Mouse (Mus musculus) MEL (cell line): ENCODE measurements at regions not wholly inside any gene's neighbourhood (a gene's known extent, or its start where the extent isn't known, plus 50 kb on each side); places are given as distances from the start of the nearest gene placed in this dataset.

Experiments
- DNase-seq: peaks from one replicate; pipeline ENCODE4 v3.0.0; 2011; ENCODE audit warnings: low read depth, low spot score
- H3K27ac ChIP-seq: 2 replicates; pipeline ENCODE4 v1.5.1; 2012; ENCODE audit warnings: low read depth, mild to moderate bottlenecking, control low read depth, low read length, moderate library complexity; ENCODE audit not compliant: control insufficient read depth
- H3K27me3 ChIP-seq, 2 experiments: fragments of 150-350 bp in 1 of 2; sonication (generic) in 1 of 2; 2 replicates each; pipeline ENCODE4 v1.6.1; 2012; ENCODE audit warnings: low read length in 2 of 2, mild to moderate bottlenecking in 2 of 2, improper control_type of control experiment in 1 of 2, moderate library complexity in 1 of 2; ENCODE audit not compliant: insufficient read depth in 2 of 2, control insufficient read depth in 1 of 2
- H3K36me3 ChIP-seq, 2 experiments: 2 replicates each; pipeline ENCODE4 v1.6.1; 2012 to 2014; ENCODE audit warnings: low read length in 2 of 2, improper control_type of control experiment in 1 of 2, inconsistent platforms in 1 of 2, mild to moderate bottlenecking in 1 of 2; ENCODE audit not compliant: insufficient read depth in 2 of 2, control insufficient read depth in 1 of 2
- H3K4me1 ChIP-seq, 2 experiments: fragments of 150-350 bp in 1 of 2; sonication (generic) in 1 of 2; 2 replicates each; pipeline ENCODE4 v1.6.1; 2012; ENCODE audit warnings: low read length in 2 of 2, improper control_type of control experiment in 1 of 2, mild to moderate bottlenecking in 1 of 2; ENCODE audit not compliant: insufficient read depth in 2 of 2, control insufficient read depth in 1 of 2
- H3K4me3 ChIP-seq, 2 experiments: fragments of 150-350 bp in 1 of 2; sonication (generic) in 1 of 2; 2 replicates each; pipeline ENCODE4 v1.5.1; 2012; ENCODE audit warnings: low read depth in 2 of 2, low read length in 2 of 2, mild to moderate bottlenecking in 2 of 2, moderate library complexity in 2 of 2, control low read depth in 1 of 2, improper control_type of control experiment in 1 of 2; ENCODE audit not compliant: control insufficient read depth in 1 of 2, insufficient read depth in 1 of 2
- H3K79me2 ChIP-seq: 2 replicates; pipeline ENCODE4 v1.6.1; 2012; ENCODE audit warnings: mild to moderate bottlenecking, low read length, moderate library complexity; ENCODE audit not compliant: control insufficient read depth, poor library complexity, insufficient read depth
- H3K9ac ChIP-seq: 2 replicates; pipeline ENCODE4 v1.6.1; 2012; ENCODE audit warnings: low read depth, mild to moderate bottlenecking, control low read depth, low read length, moderate library complexity; ENCODE audit not compliant: control insufficient read depth, poor library complexity, severe bottlenecking
- H3K9me3 ChIP-seq: fragments of 150-350 bp; sonication (generic); replicated peaks from 2 replicates; pipeline ENCODE4 v1.6.1; 2012; ENCODE audit warnings: mild to moderate bottlenecking, low read length, improper control_type of control experiment, moderate library complexity; ENCODE audit not compliant: insufficient read depth
- CHD2 ChIP-seq: IDR thresholded peaks from 2 replicates; pipeline ENCODE4 v1.6.1; 2011; ENCODE audit warnings: low read length, improper control_type of control experiment
- ETS1 ChIP-seq: IDR thresholded peaks from 2 replicates; pipeline ENCODE4 v1.6.1; 2012; ENCODE audit warnings: low read depth, mild to moderate bottlenecking, inconsistent platforms, low read length, improper control_type of control experiment, moderate library complexity
- HCFC1 ChIP-seq: IDR thresholded peaks from 2 replicates; pipeline ENCODE4 v1.6.1; 2012; ENCODE audit warnings: low read depth, mild to moderate bottlenecking, inconsistent platforms, low read length, improper control_type of control experiment, moderate library complexity
- JUND ChIP-seq: IDR thresholded peaks from 2 replicates; pipeline ENCODE4 v1.6.1; 2011; ENCODE audit warnings: low read depth, mild to moderate bottlenecking, improper control_type of control experiment, low read length
- KAT2A ChIP-seq: conservative IDR thresholded peaks from 2 replicates; pipeline ENCODE4 v1.6.1; 2012; ENCODE audit warnings: low read depth, low read length, improper control_type of control experiment, inconsistent platforms
- MAFK ChIP-seq: IDR thresholded peaks from 2 replicates; pipeline ENCODE4 v1.6.1; 2011; ENCODE audit warnings: low read depth, mild to moderate bottlenecking, low read length, improper control_type of control experiment, borderline replicate concordance
- MXI1 ChIP-seq: IDR thresholded peaks from 2 replicates; pipeline ENCODE4 v1.6.1; 2011; ENCODE audit warnings: mild to moderate bottlenecking, low read depth, low read length, improper control_type of control experiment
- MYC ChIP-seq: IDR thresholded peaks from 2 replicates; pipeline ENCODE4 v1.6.1; 2011; ENCODE audit warnings: low read depth, mild to moderate bottlenecking, low read length, improper control_type of control experiment, moderate library complexity
- NELFE ChIP-seq: IDR thresholded peaks from 2 replicates; pipeline ENCODE4 v1.6.1; 2011; ENCODE audit warnings: low read depth, low read length, improper control_type of control experiment
- POLR2AphosphoS2 ChIP-seq: IDR thresholded peaks from 2 replicates; pipeline ENCODE4 v1.6.1; 2011; ENCODE audit warnings: low read length, improper control_type of control experiment
- RCOR1 ChIP-seq: IDR thresholded peaks from 2 replicates; pipeline ENCODE4 v1.6.1; 2012; ENCODE audit warnings: low read depth, mild to moderate bottlenecking, inconsistent platforms, low read length, improper control_type of control experiment
- SIN3A ChIP-seq: IDR thresholded peaks from 2 replicates; pipeline ENCODE4 v1.6.1; 2012; ENCODE audit warnings: low read length, improper control_type of control experiment, inconsistent platforms
- UBTF ChIP-seq: IDR thresholded peaks from 2 replicates; pipeline ENCODE4 v1.6.1; 2012; ENCODE audit warnings: low read depth, mild to moderate bottlenecking, inconsistent platforms, low read length, improper control_type of control experiment, moderate library complexity, borderline replicate concordance; ENCODE audit not compliant: insufficient read depth
- USF2 ChIP-seq, 2 experiments: IDR thresholded peaks; 2 replicates each; pipeline ENCODE4 v1.6.1; 2011 to 2012; ENCODE audit warnings: improper control_type of control experiment in 2 of 2, low read length in 2 of 2, borderline replicate concordance in 1 of 2, inconsistent platforms in 1 of 2, low read depth in 1 of 2, mild to moderate bottlenecking in 1 of 2; ENCODE audit not compliant: insufficient read depth in 1 of 2
- ZC3H11A ChIP-seq: IDR thresholded peaks from 2 replicates; pipeline ENCODE4 v1.6.1; 2012; ENCODE audit warnings: low read depth, mild to moderate bottlenecking, inconsistent platforms, low read length, improper control_type of control experiment
- ZKSCAN1 ChIP-seq: IDR thresholded peaks from 2 replicates; pipeline ENCODE4 v1.6.1; 2012; ENCODE audit warnings: low read depth, mild to moderate bottlenecking, inconsistent platforms, low read length, improper control_type of control experiment, moderate library complexity
- ZNF384 ChIP-seq: IDR thresholded peaks from 2 replicates; pipeline ENCODE4 v1.6.1; 2012; ENCODE audit warnings: low read depth, mild to moderate bottlenecking, inconsistent platforms, low read length, improper control_type of control experiment

DNA sequence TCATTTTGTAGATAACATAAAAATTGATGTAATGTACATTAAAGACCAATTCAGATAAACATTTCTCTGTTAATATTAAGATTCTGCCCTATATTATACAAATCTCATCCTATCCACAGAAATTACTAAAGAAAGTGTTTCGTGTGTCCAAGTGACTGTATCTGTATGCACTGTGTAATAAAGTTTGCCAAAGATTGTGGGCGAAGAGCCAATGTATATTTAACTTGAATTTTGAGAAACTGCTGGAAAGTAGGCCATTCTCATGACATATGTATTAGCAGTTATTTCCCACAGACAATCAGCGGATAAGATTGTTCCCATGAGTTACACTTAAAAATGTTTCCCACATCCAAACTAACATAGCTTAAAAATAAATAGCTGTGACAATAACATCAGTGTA is 269.9 kb downstream of the Slitrk6 start (continued):
- TF ChIP-seq NELFE (no peak), RCOR1 (no peak)

DNA sequence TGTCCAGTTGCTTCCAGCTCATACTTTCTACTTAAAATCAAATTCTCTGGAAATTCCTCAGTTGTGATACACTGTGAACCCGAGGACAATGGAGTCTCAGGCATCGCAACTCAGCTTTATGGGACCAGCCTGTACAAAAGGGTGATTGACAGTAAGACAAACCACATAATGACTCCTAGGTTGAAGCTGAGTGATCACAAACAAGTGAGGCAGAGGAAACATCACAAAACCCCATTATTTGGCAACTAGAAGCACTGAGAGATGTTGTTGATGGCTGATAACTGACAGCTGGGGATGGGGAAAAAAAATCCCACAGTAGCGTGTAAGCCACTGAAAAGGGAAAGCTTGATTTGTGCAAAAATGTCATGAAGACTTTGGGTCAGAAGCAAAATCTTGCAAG is 282.2 kb downstream of the Slitrk6 start:
- no peaks in the 10 kb centered on the region for H3K79me2 ChIP-seq
- no peaks in the 10 kb centered on the region for H3K4me1 ChIP-seq
- TF ChIP-seq CHD2 (no peak), SIN3A (no peak), MAFK (no peak)
- H3K4me3 ChIP-seq: no peak overlapping the region
- H3K27ac ChIP-seq: no peak overlapping the region
- no peak overlapping the region for H3K9ac ChIP-seq
- H3K36me3 ChIP-seq: no peaks in the 10 kb centered on the region
- no peaks in the 10 kb centered on the region for H3K27me3 ChIP-seq
- DNase-seq: no peak
- no peaks in the 10 kb centered on the region for H3K9me3 ChIP-seq

DNA sequence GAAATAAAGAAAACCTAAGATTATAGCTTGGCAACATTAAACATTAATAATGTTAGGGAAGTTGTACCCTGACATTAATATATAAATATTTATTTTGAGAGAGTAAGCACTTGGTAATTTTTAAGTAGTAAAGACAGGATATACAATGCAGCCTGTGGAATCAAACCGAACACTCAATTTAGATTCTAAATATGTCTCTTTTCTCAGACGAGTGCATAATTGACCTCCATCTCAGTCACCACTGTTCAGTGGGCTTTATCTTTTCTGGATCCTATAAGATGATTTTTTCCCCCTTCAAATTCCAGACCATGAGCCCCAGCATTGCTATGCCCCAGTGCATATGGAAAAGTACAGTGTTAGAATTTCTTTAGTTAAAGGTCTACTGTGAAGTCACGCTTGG is 282.8 kb downstream of the Slitrk6 start:
- no peaks in the 10 kb centered on the region for H3K9me3 ChIP-seq
- no peak for DNase-seq
- H3K9ac ChIP-seq: no peak overlapping the region
- H3K36me3 ChIP-seq: no peaks in the 10 kb centered on the region
- H3K4me3 ChIP-seq: no peak overlapping the region
- H3K79me2 ChIP-seq: no peaks in the 10 kb centered on the region
- no peaks in the 10 kb centered on the region for H3K27me3 ChIP-seq
- no peaks in the 10 kb centered on the region for H3K4me1 ChIP-seq
- TF ChIP-seq POLR2AphosphoS2 (no peak), USF2 (IDR thresholded peaks at IDR 0.05; ENCODE audit: borderline replicate concordance in 1 of 2, insufficient read depth in 1 of 2, low read depth in 1 of 2, low read length in 2 of 2) (no peak), ZNF384 (no peak), ZKSCAN1 (no peak), MXI1 (no peak), UBTF (no peak), ZC3H11A (no peak), HCFC1 (no peak), JUND (no peak), KAT2A (no peak), ETS1 (no peak), MYC (no peak), SIN3A (no peak)
- no peak overlapping the region for H3K27ac ChIP-seq
